Mouse (Mus musculus) stomach, postnatal 0 days (tissue): ENCODE data around the gene Smad6.

Experiments used
- CTCF ChIP-seq: IDR thresholded peaks from 2 replicates; pipeline ENCODE4 v1.5.1; 2016; ENCODE audit warnings: antibody characterized with exemption, low read depth, mild to moderate bottlenecking, moderate library complexity
- EP300 ChIP-seq: optimal IDR thresholded peaks from 2 replicates; pipeline ENCODE3; 2016; ENCODE audit warnings: antibody characterized with exemption

- TF ChIP-seq CTCF (no peak), EP300 (no peak)
These were observed 53.3 kb downstream of the Smad6 start for GRCm38 (mm10) chr9:63968592-63968991.
